Mouse (Mus musculus): Measurements from ENCODE around the gene Hist2h4.

The Hist2h4 gene

DNA sequence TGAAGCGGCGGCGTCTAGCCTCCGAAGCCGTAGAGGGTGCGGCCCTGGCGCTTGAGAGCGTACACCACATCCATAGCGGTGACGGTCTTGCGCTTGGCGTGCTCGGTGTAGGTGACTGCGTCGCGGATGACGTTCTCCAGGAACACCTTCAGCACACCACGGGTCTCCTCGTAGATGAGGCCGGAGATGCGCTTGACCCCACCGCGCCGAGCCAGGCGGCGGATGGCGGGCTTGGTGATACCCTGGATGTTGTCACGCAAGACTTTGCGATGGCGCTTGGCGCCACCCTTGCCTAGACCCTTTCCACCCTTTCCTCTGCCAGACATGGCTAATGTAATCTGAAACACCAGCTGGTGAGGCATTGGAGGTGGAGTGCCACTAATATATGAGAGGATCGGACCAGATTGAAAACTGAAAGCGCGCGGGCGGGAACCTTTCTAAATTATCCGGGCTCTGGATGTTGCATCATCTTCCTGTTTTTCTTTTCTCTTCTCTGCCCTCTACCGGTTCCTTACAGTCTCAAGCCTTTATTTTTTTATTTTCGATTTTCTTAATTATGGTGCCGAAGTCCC, at the start of gene Hist2h4:
TSS of gene Hist2h4 (minus strand) at position 333 of the 572 bp plus-strand sequence.
- no peak; the same call in 1 of the 2 replicates for TF ChIP-seq GATA4 (IDR thresholded peaks at IDR 0.05; ENCODE audit: insufficient replicate concordance, low read length)

GRCm38 (mm10) chr3:96312341-96313098, 49.4 kb upstream of the Hist2h4 start:
- TF ChIP-seq GATA4 (IDR thresholded peaks at IDR 0.05; ENCODE audit: insufficient replicate concordance, low read length), result no peak

DNA sequence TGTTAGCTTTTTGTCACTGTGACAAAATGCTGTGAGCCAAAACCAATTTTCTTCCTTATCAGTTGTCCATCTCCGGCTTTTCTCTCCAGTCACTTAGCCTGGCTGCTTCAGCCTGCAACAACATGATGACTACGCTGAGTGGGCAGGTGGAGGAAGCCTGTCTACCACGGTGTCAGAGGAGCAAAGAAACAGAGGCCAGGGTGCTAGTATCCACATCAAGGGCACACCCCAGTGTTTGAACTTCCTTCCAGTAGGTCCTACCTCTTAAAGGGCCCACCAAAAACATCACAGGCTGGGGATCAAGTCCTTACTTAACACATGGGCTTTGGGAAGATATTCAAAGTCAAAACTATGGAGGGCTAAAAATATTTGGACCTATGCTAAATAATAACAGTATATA, 46.3 kb upstream of the Hist2h4 start:
- TF ChIP-seq GATA4 (IDR thresholded peaks at IDR 0.05; ENCODE audit: insufficient replicate concordance, low read length), result no peak

- TF ChIP-seq GATA4 (IDR thresholded peaks at IDR 0.05; ENCODE audit: insufficient replicate concordance, low read length), result no peak
Observed at GRCm38 (mm10) chr3:96306506-96306905, 43.4 kb upstream of the Hist2h4 start.

- TF ChIP-seq GATA4 (IDR thresholded peaks at IDR 0.05; ENCODE audit: insufficient replicate concordance, low read length), result no peak
Observed at GRCm38 (mm10) chr3:96302076-96302475, 39.0 kb upstream of the Hist2h4 start.

DNA sequence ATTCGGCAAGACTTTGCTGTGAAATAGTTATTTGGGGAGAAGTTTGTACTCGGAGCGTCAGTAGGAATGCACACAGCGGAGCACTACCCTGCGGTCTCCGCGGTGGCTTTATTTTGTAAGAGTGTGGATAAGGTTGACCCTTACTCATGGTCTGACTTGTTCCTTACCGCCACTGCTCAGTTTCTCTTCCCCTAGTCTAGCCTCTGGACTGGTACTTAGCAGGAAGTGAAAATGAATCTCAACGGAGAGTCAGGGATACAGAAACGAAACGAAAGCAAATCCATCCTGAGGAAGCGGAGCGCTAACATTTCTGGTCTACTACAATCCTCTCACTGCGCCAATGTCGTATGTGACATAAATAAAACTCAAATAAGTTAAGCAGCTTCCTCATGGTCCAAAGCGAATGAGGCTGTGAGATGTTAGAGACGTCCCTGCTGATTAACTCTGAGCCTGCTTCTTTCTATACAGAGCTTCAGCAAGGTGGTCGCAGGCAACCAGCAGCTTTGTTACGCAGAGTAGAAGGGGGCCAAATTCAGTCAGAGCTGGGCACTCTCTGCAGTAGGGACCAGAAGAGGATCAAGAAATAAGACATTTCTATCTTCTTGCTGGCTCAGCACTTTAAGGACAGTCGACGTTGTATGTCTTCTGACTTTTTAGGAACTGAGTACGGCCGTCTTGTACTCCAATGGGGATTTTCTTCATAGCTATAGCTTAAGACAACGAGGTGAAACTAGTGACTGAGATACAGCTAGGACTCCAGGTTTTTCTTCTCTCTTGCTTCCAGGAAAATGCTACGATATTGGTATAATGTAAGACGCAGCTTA, 37.8 kb upstream of the Hist2h4 start:
- TF ChIP-seq GATA4 (IDR thresholded peaks at IDR 0.05; ENCODE audit: insufficient replicate concordance, low read length), result no peak

- no peak for TF ChIP-seq GATA4 (IDR thresholded peaks at IDR 0.05; ENCODE audit: insufficient replicate concordance, low read length)
Observed at GRCm38 (mm10) chr3:96299562-96299961, 36.5 kb upstream of the Hist2h4 start.

DNA sequence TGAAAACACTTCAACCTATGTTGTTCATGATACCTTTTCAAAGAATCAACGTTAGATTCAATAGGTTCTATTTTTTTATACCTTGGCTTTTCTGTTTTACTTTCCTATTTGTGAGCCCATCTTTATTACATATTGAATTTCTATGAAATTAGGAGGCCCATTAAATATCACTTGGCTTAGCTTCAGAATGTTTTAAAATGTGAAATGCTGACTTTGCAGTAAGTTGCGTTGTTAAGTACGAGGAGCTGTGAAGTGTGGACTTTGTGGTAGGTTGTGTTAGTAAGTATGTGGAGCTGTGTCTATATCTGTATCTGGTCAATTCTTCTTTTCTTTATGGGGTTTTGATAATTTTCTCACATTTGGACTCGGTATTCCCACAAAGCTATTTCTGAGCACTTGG, 35.2 kb upstream of the Hist2h4 start:
- TF ChIP-seq GATA4 (IDR thresholded peaks at IDR 0.05; ENCODE audit: insufficient replicate concordance, low read length), result no peak

GRCm38 (mm10) chr3:96293787-96294186, 30.7 kb upstream of the Hist2h4 start, which contains the start of gene Fcgr1:
TSS of gene Fcgr1 (minus strand) at chr3:96293969.
- no peak for TF ChIP-seq GATA4 (IDR thresholded peaks at IDR 0.05; ENCODE audit: insufficient replicate concordance, low read length)

DNA sequence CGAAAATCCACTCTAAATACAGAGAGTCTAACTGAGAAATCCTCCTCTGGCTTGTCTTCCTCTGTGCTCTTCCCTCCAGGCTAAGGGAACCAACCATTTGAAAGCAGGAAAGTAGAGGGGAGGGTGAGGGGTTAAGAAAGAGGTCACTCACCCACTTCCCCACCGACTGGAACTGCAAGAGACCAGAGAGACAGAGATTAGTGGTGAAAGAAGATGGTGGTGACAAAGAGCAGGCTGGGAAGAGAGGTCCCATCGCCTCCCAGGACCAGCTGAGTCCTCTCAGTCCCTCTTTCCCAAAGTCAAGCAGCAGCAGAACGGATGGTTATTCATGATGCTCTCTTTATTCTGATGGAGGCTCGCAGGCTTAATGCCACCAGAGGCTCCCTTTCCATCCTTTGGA, 30.3 kb upstream of the Hist2h4 start:
- no peak for TF ChIP-seq GATA4 (IDR thresholded peaks at IDR 0.05; ENCODE audit: insufficient replicate concordance, low read length)

DNA sequence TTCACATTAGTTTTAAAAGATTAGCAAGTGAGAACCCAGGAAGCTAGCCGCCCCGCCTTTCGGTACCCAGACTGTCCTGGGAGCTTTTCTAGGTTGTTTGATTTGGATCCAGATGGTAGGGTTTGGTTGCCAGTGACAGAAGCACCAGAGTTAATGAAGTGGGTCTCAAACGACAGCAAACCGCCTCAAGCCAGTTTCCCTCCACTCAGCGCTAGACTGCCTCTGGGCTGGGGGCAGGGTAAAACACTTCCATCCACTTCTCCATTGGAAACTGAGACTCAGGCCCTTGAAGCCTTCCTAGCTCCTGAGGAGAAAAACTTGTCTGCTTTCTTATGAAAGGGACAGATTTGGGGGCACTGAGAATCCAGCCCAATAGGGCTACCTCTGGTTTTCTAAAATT, 29.5 kb upstream of the Hist2h4 start:
- no peak for TF ChIP-seq GATA4 (IDR thresholded peaks at IDR 0.05; ENCODE audit: insufficient replicate concordance, low read length)

DNA sequence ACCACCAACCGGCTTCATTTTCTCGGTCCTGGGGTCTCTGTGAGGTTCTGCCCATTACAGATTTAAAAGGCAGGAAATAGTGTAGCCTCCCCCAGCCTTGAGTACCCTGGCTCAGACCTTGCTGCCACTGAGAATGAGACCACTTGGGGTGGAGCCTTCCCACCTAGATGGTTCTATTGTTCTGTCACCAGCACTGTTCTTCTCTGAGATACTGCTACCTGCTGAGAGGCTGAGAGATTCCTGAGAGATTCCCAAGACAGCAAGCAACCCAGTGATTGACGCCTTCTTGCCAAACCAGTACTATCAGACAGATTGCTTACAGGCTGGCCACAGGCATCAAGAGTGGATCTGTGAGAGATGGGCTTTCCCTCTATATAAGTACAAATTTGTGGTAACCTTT, 26.1 kb upstream of the Hist2h4 start:
- no peak for TF ChIP-seq GATA4 (IDR thresholded peaks at IDR 0.05; ENCODE audit: insufficient replicate concordance, low read length)

GRCm38 (mm10) chr3:96284457-96284856, 21.3 kb upstream of the Hist2h4 start:
- no peak for TF ChIP-seq GATA4 (IDR thresholded peaks at IDR 0.05; ENCODE audit: insufficient replicate concordance, low read length)

DNA sequence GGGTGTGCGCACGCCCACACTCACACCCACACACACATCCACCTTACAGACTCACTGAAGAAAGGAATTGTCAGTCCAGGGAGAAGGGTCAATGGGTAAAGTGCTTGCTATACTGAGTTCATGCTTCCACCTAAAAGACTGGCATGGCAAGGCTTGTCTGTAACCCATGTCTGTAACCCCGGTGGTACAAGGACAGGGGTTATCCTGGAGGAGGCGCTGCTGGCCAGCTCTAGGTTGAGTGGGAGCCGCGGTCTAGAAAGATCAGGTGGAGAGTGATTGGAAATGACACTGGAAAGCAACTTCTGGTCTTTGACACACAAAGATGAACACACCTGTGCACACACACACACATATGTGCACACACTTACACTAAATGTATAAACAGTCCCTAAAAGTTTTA, 17.5 kb upstream of the Hist2h4 start:
- no peak for TF ChIP-seq GATA4 (IDR thresholded peaks at IDR 0.05; ENCODE audit: insufficient replicate concordance, low read length)

GRCm38 (mm10) chr3:96277800-96278624, 14.9 kb upstream of the Hist2h4 start:
- TF ChIP-seq GATA4 (IDR thresholded peaks at IDR 0.05; ENCODE audit: insufficient replicate concordance, low read length), result no peak; the same call in 1 of the 2 replicates
